Mouse (Mus musculus) CH12.LX (cell line): ENCODE measurements at regions not wholly inside any gene's neighbourhood (a gene's known extent, or its start where the extent isn't known, plus 50 kb on each side); places are given as distances from the start of the nearest gene placed in this dataset.

Source experiments
- CHD2 ChIP-seq: IDR thresholded peaks from 2 replicates; pipeline ENCODE4 v1.6.1; 2011; ENCODE audit warnings: low read length, improper control_type of control experiment
- CTCF ChIP-seq, 2 experiments: IDR thresholded peaks in 1 of 2; conservative IDR thresholded peaks in 1 of 2; 2 replicates each; pipeline ENCODE4 v1.5.1; 2011 to 2012; ENCODE audit warnings: low read depth in 2 of 2, low read length in 2 of 2, improper control_type of control experiment in 1 of 2, inconsistent platforms in 1 of 2, mild to moderate bottlenecking in 1 of 2, moderate library complexity in 1 of 2
- IRF4 ChIP-seq: IDR thresholded peaks from 2 replicates; pipeline ENCODE4 v1.6.1; 2014; ENCODE audit warnings: low read depth, mild to moderate bottlenecking, inconsistent platforms, low read length, improper control_type of control experiment
- POLR2A ChIP-seq: IDR thresholded peaks from 2 replicates; pipeline ENCODE4 v1.6.1; 2011; ENCODE audit warnings: low read depth, mild to moderate bottlenecking, improper control_type of control experiment, low read length
- POLR2AphosphoS2 ChIP-seq: IDR thresholded peaks from 2 replicates; pipeline ENCODE4 v1.6.1; 2011; ENCODE audit warnings: low read depth, low read length, improper control_type of control experiment
- RAD21 ChIP-seq: IDR thresholded peaks from 2 replicates; pipeline ENCODE4 v1.6.1; 2011; ENCODE audit warnings: low read depth, mild to moderate bottlenecking, low read length, improper control_type of control experiment, moderate library complexity
- TBP ChIP-seq: conservative IDR thresholded peaks from 2 replicates; pipeline ENCODE4 v1.6.1; 2011; ENCODE audit warnings: low read depth, low read length, improper control_type of control experiment

GRCm38 (mm10) chr2:137515043-137515442 lies 398.6 kb upstream of the Jag1 start:
- TF ChIP-seq CHD2 (no peak), TBP (no peak), IRF4 (no peak), CTCF (conservative IDR thresholded peaks at IDR 0.05 in 1 of 2, IDR thresholded peaks at IDR 0.05 in 1 of 2; ENCODE audit: low read depth in 2 of 2, low read length in 2 of 2) (no peak), POLR2AphosphoS2 (no peak), RAD21 (no peak), POLR2A (no peak)
